Mouse (Mus musculus) retina, embryonic 14.5 days (tissue): ENCODE results near the gene Myt1.
A peak's percentile ranks its signal among the peaks of the same experiment; 100 is the strongest.

ENCODE experiments used
- DNase-seq: peaks from one replicate; pipeline ENCODE4 v3.0.0-alpha.2; 2015; ENCODE audit warnings: low spot score

Myt1 gene

DNA sequence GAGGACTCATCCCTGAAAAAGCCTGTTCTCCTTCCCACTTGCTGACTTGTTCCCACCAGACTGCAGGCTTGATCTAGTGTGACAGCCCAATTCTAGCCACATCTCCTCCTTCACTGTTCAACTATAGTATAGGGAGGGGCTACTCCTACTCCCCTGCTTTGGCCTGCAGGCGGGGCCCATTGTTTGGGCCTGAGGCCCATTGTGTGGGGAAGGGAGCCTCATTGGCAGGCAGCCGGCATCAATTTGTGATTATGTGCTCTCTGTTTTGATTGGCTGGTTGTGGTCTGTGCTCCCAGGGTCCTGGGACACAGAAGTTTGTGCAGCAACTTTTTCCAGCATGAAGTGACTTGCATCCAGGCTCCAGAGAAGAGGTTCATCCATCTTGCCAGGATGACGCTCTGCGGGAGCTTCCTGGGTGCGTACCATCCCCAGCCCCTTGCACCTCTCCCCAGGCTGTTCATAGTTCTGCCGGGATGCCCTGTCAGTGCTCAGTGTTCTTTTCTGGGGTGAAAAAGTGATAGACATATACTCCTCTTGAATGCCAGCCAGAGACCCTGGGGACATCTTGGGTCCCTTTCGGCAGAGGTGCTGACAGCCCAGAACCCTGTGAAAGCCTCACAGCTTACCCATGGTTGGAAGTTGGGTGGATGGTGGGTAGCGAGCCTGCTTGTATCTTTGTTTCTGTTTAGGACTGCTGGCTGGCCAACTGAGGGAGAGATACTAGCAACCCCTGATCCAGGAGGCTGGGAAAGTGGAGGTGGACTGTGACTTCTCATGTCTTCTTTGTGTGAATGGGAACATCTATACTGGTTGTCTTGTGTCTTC lies at the start of gene Myt1:
TSS of gene Myt1 (plus strand) at position 327 of the 825 bp plus-strand sequence.
- DNase-seq = peak; percentile 69

DNA sequence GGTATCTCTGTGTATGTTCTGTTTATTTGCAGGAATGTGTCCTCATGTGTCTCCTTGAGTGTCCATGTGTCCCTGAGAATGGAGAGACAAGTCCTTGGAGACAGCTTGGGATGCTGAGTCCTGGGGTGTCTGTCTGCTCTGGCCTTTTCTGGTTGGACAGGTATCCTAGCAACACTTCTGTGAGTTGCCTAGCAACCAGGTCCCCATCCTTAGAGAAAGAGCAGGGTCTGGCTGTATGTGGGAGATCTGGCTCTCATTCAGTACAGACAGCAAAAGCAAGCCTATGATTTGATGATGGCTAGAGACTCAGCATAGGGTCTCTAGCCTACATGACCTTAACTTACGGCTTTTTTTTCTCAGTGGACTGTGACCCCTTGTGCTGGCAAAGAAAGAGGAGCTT lies 49.4 kb upstream of the Myt1 start:
- DNase-seq = peak; percentile 24

DNA sequence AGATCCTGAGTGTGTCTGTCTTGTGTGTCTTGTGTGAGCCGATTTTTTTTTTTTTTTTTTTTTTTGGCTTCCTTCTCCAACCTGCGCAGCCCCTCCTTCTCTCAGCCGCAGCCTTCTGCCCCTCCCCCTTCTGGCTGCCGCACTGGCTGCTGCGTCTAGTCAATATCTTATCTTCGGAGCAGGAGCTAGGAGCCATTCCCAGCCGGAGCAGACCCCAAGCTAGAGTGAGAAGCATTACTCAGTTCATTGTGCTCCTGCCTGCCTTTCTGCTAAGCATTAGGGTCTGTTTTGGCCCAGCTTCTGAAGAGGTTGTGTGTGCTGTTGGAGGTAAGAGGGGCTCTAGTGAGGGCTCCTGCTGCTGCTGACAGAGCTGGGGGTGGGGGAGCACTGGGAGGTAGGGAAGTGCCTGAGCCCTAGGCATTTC lies 48.2 kb upstream of the Myt1 start, which contains the start of gene Oprl1:
TSS of gene Oprl1 (plus strand) at position 114 of the 424 bp plus-strand sequence.
- DNase-seq = peak; percentile 61

DNA sequence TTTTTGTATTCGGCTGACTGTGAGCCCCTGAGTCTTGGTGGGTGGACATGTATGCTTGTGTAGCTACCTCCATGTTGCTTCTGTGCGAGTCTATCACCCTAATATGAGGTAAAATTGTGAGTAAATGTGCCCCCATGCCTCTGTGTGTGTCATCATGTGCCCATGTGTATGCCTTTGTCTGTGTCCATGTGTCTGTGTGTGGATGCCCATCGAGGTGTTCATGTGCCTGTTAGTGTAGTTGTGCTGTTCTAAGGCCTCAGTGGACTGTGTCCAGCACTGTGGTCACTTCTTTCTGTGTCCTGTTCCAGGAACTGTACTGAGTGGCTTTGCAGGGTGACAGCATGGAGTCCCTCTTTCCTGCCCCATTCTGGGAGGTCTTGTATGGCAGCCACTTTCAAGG lies 47.8 kb upstream of the Myt1 start:
- DNase-seq = no peak

DNA sequence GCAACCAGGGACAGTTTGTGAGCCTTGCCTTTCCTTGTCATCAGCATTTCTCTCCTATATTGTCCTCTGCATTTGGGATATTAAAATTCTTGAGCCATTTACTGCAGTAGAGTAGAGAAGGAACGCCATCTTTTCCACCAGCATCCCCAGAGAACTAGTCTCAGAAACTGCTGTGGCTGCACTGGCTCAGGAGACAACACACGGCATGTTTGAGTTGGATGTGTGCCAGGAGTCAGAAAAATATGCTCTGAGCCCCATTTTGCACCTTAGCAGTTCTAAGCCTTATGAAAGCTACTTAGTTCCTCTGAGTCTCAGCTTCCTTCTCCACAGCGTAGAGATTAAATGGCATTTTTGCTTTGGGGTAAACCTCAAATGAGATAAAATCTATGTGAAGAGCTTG lies 46.1 kb upstream of the Myt1 start:
- DNase-seq = no peak

DNA sequence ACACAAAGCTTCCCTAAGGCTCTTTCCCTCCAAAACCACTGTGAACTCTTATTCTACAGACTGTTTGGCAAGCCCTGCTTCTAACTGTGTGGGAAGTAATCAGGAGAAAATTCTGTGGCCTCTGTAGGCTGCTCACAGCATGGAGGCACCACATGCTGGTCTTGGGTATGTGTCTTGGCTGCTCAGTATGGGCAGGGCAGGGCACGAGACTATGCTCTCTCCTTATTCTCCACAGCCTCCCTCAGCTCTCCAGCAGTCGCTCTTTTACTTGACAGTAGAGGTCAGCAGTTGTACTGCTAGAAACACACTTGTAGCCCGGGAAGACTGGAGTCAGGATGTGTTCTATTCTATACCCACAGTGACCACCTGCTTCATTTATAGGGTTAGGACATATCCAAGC lies 43.1 kb upstream of the Myt1 start:
- DNase-seq = no peak

DNA sequence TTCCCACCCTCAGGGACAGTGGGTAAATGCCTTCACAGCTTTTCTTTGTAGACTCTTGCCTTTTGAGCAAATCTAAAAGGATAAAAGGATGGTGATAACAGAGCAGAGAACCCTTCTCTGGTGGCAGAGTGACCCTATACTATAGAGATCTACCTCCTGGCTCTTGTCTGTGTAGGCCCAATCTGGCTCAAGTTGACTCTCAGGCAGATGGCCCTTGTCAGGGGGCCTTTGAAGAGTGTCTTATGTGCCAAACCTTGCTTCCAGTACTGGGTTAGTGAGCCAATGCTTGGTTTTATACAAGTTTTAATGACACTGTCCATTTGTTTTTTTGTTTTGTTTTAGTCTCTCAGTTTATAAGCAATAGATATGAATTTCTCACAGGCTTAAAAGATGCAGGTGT lies 41.9 kb upstream of the Myt1 start:
- DNase-seq = no peak

DNA sequence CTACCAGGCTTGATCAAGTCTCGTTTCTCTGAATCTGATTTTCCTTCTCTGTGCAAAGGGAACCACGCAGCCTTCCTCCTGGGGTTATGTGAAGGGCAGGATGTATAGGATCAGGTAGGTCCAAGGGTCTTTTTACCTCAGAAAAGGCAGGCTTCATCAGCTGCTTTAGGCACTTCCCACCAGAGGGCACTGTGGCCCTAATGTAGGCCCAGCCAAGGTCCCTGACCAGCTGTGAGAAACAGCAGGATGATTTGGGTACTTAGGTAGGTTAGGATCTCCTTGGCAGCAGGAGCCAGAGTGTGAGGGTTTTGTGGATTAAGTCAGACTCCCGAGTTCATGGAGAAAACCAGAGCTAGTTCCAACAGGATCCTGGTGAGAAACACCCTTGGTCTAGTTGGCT lies 40.9 kb upstream of the Myt1 start:
- DNase-seq = peak; percentile 79

DNA sequence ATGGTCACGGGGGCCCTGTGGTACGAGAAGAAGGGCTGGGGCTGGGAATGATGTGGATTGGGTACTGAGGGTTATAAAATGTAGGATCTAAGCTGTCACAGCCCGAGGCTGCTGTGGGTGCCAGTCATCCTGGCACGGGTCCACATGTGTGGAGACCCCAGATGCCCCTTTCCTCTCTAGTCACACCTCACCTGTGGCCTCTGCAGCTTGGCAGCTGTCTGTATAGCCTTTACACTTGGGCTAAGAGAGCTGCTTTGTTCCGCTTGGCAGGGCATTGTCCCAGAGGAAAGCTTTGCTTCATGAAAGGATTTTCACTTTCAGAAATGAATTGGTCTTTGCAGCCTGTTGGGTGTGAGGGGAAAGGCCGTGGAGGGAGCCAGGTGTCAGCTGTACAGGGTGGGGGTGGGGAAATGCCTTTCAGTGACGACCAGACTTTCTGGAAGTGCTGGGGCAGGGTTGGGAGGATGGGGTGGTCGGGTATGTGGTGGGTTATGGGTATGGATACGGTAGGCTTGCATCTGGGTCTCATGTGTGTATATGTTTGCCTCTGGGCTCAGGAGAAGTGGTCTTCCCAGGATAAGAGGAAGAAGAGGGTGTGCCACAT lies 35.4 kb upstream of the Myt1 start:
- no peak for DNase-seq

DNA sequence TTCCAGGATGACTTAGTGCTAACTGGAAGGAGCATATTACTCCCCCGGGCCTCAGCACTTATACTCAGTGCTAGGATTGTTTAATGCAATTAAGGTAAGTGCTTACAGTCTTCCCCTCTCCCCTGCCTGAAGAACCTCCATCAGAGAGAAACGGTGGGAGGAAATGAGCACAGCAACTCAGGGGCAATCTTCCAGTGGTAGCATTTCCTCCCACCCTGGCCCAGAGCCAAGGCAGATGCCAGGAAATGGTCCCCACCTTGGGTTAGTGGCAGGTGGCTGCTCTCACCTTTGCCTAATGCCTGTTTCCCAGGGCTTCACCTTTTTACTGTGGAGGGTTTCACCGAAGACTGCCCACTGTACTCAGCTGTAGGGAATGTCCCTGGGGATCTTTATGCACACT lies 33.1 kb upstream of the Myt1 start:
- DNase-seq = no peak

DNA sequence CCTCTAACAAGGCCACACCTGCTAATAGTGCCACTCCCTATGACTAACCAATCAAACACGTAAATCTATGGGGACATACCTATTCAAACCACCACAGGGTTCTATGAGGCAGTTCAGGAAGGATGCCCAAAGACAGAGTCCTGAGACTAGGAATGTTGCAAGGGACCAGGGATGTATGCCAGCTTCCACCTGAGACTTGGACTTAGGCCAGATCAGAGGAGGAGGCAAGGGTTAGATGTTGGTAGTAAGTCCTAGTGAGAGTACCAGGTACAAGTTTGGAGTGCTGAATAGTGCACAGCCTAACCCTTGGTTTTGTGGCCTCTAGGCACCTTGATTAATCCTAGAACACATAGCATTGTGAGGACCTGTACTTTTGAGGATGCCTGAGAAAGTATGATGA lies 10.5 kb upstream of the Myt1 start:
- no peak for DNase-seq

DNA sequence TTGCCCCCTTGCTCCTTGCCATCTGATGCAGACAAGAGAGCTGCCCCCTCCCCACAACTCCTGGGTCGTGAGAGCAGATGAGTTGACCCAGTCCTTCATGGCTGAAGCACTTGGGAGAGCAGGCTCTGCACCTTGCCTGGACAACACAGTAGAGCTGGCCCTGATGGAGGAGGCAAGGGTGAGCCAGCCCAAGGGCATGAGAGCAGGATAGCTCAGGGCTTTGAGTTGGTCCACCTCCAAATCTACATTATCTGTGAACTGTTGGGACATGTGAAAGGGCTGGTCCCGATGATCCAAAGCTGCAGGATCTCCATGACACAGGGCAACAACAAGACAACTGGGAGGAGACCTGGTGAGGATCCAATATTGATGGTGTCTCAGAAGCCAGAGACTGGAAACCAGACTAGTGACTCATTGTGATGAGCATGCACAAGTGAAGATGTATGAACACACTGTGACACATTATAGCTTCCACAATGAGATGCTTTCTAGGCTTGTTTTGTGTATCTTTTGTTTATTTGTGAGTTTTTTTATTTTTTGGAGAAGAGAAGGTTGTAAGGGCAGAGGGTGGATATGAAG lies 4.9 kb upstream of the Myt1 start:
- DNase-seq = no peak

DNA sequence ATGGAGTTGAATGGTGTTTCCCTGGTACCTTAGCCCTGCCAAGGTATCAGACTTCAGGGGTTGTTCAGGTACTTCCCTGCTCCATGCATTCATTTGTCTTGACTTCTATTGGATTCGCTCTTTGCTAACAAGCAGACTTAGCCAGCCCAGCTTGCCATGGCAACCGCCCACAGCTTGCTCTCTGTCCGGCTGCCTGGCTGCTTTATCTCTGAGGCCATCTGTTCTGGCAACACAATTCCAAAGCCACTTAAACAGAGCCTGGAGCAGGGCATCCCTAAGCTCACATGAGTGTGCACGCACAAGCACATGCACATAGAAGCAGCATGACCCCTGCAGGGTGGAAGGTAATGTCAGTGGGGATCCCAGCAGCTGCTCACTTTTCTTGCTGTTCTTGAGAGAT lies 4.1 kb upstream of the Myt1 start:
- peak; percentile 67 for DNase-seq

DNA sequence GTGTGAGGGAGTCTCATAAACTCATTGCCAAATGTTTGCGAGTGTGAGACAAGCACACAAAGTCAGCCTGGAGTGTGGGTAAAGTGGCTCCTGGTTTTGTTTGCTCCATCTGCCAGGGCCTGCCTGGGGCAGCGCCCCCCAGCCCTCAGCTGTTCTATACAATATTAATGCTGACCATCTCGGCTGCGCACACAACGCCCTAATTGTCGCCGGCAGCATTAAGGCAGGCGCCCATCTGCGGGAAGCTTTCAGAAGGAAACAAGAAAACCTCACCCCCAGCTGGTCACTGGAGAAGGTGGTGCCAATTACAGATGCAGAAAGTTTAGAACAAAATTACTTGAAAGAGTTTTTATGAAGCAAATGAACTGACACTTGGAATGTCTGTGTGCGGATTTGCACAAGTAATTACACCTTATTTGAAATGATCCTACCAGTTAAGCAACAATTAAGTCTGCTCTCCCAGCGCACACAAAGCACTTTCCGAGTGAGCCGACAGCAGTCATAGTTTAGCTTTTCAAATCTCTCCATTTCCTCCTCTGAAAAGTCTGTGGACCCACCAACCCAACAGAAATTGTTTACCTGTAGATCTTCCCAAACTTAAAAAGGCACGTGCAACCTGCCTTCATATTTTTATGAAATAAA lies 875 bp downstream of the Myt1 start:
- DNase-seq = peak; percentile 77

DNA sequence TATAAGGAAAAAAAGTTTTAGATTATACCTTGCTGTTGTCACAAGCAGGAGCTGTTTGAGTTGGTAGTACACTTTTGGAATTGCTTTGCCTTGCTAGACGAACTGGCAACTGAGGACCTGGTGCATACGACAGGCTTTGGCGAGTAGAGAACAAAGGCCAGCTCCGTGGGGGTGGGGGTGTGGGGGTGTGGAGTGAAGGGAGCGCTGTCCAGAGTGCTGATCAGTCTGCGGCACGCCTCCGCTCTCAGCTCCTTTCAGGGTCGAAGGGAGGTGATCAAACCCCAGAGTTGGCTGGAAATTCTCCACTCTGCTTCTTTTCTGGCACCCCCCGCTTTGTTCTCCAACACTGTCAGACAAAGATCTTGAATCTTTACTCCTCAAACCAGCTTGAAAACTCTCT lies 1.5 kb downstream of the Myt1 start:
- DNase-seq = peak; percentile 80

DNA sequence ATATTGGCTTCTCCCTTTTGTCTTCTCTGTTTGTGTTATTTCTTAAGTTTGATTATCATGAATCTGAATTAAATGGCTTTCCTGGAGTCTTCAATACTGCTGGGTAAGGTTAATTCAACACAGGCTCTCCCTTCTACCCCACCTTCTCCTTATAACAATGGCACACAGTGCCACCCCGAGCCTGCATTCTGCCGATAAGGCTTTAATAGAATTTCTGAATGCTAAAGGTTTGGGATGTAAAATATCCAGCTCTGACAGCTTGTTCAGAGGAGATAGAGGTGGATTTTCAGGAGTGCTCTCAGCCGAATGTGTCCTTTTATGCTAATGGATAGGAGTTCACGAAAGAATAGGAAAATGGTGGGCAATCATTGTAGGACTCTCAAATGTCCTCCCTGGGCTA lies 2.1 kb downstream of the Myt1 start:
- peak; percentile 21 for DNase-seq

DNA sequence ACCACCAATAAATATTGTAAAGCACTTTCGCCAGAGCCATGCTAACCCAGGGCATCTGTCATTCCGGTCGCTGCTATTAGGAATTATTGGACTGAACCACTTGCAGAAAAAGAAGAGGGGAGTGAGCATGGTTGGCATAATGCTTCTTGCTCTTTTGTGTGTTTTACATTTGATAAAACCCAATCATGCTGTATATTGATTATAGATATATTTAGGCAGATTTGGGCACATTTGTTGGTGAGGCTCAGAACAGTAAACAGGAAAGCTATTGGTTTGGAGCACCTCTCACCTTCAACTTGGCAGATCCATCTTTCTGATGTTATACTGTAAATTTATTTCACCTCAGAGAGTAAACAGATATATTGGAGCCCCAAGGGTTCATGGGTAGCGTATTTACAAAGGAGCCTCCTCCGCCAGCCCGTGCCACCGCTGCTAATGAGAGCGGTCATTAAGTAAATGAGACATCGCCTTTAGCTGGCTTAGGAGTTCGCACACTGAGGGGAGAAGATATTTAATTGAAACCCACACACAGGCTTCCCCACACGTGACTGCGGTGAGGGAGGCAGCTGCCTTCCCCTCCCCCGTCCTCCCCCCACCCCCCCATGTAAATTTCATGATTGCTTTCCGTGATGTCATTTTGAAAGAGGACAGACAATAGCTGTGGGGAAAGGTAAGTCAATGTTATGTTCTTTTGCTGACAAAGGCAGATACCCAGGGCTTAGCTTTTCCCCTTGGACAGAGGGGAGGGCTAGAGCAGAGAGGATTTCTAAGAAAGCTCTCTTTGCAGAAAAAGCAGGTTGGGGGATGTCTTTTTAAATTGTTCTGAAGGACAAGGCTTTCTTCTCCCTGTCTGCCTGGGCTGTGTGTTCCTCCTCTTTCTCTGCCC lies 3.8 kb downstream of the Myt1 start:
- peak; percentile 69 for DNase-seq

DNA sequence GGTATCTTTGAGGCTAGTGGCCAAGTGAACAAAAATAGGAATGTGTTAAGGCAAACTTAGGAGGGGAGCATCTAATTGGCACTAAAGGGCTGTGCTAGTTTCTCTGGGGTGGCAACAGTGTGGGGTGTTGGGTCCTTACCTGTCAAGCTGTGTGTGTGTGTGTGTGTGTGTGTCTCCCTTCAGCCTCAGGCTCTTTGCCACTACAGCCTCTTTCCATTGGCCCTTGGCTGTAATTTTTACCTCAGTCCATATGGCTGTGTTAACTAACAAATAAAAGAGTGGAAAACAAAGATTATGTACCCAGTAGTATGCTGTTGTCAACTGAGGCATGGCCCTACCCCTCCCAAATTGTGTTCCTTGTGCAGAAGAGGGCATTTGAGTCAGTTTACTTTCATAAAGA lies 5.3 kb downstream of the Myt1 start:
- DNase-seq = no peak

DNA sequence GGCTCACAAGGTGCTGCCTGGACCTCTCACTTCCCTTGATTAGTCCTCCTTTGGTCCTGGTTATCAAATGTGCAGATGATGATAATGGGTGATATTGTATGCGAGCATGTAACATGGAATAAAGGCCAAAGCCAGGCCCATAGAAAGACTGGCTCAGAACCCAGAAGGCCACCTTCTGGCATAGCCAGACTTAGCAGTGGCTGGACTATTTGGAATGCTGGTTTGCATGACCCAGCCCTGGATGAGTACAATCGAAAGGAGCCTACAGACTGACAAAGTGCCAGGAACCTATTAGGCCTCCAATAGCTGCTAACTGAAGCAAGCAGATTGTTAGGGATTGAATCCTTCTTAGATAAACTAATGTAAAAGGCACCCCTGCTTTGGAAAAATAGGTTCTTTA lies 6.3 kb downstream of the Myt1 start:
- DNase-seq = no peak

DNA sequence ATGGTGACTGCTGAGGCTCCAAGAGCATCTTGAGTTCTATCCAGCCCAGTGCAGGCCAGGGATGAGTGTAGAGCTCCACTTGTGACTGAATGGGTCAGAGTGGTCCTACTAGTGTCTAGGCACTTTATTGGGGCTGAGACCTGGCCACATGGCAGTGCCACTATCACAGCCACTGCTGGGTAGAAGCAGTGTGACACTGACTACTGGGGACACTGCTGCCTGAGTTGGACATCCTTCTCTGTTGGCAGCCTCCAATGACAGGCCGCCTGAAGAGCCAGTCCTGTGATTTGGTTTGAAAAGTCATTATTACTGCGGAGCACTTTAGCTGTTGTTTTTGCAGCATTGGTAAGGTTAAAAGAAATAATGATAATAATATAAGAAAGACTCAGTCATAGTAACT lies 10.1 kb downstream of the Myt1 start:
- no peak for DNase-seq

DNA sequence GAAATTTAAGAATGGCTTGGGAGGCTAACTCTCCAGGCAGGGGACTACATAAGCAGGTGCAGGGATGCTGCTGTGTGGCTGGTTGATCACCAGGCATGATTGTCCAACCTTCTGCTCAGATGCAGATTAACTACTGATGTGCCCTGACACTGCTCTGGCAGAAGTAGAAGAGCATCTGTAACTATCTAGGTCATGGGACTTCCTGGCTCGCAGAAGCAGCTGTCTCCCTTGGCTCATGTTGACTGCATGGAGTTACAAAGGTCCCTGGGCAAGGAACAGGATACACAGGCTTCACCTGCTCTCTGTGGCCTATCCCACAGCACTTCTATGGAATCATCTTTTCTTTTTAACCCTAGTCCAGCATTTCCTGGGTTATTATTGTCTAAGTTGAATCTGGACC lies 12.7 kb downstream of the Myt1 start:
- peak; percentile 55 for DNase-seq

DNA sequence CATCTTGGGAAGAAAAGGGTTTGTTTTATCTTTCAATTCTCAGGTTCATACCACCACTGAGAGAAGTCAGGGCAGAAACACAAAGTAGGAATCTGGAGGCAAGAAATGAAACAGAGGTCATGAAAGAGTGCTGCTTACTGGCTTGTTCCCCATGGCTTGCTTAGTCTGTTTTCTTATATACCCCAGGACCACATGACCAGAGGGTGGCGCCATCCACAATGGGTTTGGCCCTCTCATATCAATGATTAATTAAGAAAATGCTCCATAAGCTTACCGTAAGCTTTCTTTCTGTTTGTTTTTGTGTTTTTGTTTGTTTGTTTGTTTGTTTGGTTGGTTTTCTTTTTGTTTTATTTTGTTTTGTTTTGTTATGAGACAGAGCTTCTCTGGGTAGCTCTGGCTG lies 14.6 kb downstream of the Myt1 start:
- DNase-seq = no peak
